Mouse (Mus musculus) neural tube, embryonic 14.5 days (tissue): ENCODE measurements at regions not wholly inside any gene's neighbourhood (a gene's known extent, or its start where the extent isn't known, plus 50 kb on each side); places are given as distances from the start of the nearest gene placed in this dataset.
A peak's percentile ranks its signal among the peaks of the same experiment; 100 is the strongest.
"Not testable (repeated sequence)": the region's sequence is repeated elsewhere in the genome, so short reads cannot be mapped to it uniquely, and the experiment has no call there.

Experiments used
- ATAC-seq: fragments of 200-750 bp; cut with Nextera tagmentation; 2 replicates; pipeline ENCODE4 v1.8.0; 2017; ENCODE audit warnings: low read depth, mild to moderate bottlenecking, moderate TSS enrichment, moderate library complexity
- H3K27ac ChIP-seq: fragments of 300-500 bp; sonication (generic); 2 replicates; pipeline ENCODE4 v1.5.1; 2014; ENCODE audit warnings: low read depth, mild to moderate bottlenecking, control low read depth, low read length, moderate library complexity, mixed read lengths
- H3K27me3 ChIP-seq: fragments of 300-500 bp; sonication (generic); 2 replicates; pipeline ENCODE4 v1.6.1; 2014; ENCODE audit warnings: low read length; ENCODE audit not compliant: control insufficient read depth, insufficient read depth
- H3K36me3 ChIP-seq: fragments of 300-500 bp; sonication (generic); 2 replicates; pipeline ENCODE4 v1.6.1; 2014; ENCODE audit warnings: low read length, mixed read lengths; ENCODE audit not compliant: control insufficient read depth, insufficient read depth
- H3K4me1 ChIP-seq: fragments of 300-500 bp; sonication (generic); 2 replicates; pipeline ENCODE4 v1.6.1; 2014; ENCODE audit warnings: low read length; ENCODE audit not compliant: control insufficient read depth, insufficient read depth
- H3K4me2 ChIP-seq: fragments of 300-500 bp; sonication (generic); 2 replicates; pipeline ENCODE4 v1.6.1; 2014; ENCODE audit warnings: mild to moderate bottlenecking, low read depth, low read length, control low read depth
- H3K4me3 ChIP-seq: fragments of 300-500 bp; sonication (generic); 2 replicates; pipeline ENCODE4 v1.5.1; 2014; ENCODE audit warnings: low read depth, low read length, control low read depth, mixed read lengths
- H3K9ac ChIP-seq: fragments of 300-500 bp; sonication (generic); replicated peaks from 2 replicates; pipeline ENCODE4 v1.6.1; 2014; ENCODE audit warnings: low read depth, mild to moderate bottlenecking, control low read depth, low read length, mixed read lengths
- H3K9me3 ChIP-seq: fragments of 300-500 bp; sonication (generic); 2 replicates; pipeline ENCODE4 v1.6.1; 2016; ENCODE audit warnings: low read length; ENCODE audit not compliant: control insufficient read depth
- WGBS: fragments of 180-500 bp; shearing (Covaris S2); extraction: QIAGEN DNeasy Blood & Tissue Kit; methylation state at CpG from one replicate; pipeline ENCODE4 v1.1.7; 2014; 5-methylcytosine and 5-hydroxymethylcytosine counted together

GRCm38 (mm10) chr6:48188363-48188762 is 102.0 kb upstream of the Zfp746 start:
- H3K9ac ChIP-seq, ATAC-seq, H3K4me2 ChIP-seq, H3K9me3 ChIP-seq, H3K36me3 ChIP-seq, H3K4me3 ChIP-seq, H3K27ac ChIP-seq, H3K27me3 ChIP-seq, H3K4me1 ChIP-seq: not testable (repeated sequence)
- WGBS = 72% methylated on average over 2 of the region's 2 CpGs

- Histone ChIP-seq H3K4me3 (no peak overlapping the region), H3K27me3 (no peaks in the 10 kb centered on the region), H3K9ac (no peak overlapping the region), H3K4me2 (no peak overlapping the region), H3K9me3 (no peaks in the 10 kb centered on the region), H3K27ac (no peak overlapping the region), H3K4me1 (no peaks in the 10 kb centered on the region), H3K36me3 (no peaks in the 10 kb centered on the region)
- WGBS = 19% methylated on average over 1 of the region's 1 CpGs
- ATAC-seq = no peak
Measured at GRCm38 (mm10) chr6:48185311-48185710, 98.9 kb upstream of the Zfp746 start.

- Histone ChIP-seq H3K27ac (no peak overlapping the region), H3K4me2 (no peak overlapping the region), H3K9ac (no peak overlapping the region), H3K9me3 (no peaks in the 10 kb centered on the region), H3K4me1 (no peaks in the 10 kb centered on the region), H3K4me3 (no peak overlapping the region), H3K36me3 (no peaks in the 10 kb centered on the region), H3K27me3 (no peaks in the 10 kb centered on the region)
- ATAC-seq = peak; percentile 63
- WGBS = 66% methylated on average over 3 of the region's 3 CpGs
Measured at GRCm38 (mm10) chr6:48178360-48179120, 92.1 kb upstream of the Zfp746 start.

- Histone ChIP-seq H3K27ac (no peak overlapping the region), H3K4me1 (no peaks in the 10 kb centered on the region), H3K9me3 (no peaks in the 10 kb centered on the region), H3K9ac (no peak overlapping the region), H3K27me3 (no peaks in the 10 kb centered on the region), H3K36me3 (no peaks in the 10 kb centered on the region), H3K4me3 (no peak overlapping the region), H3K4me2 (no peak overlapping the region)
- no peak for ATAC-seq
- 8% methylated on average over 2 of the region's 2 CpGs for WGBS
Measured at GRCm38 (mm10) chr6:48177936-48178335, 91.5 kb upstream of the Zfp746 start.

GRCm38 (mm10) chr6:48175234-48175633 is 88.8 kb upstream of the Zfp746 start:
- Histone ChIP-seq H3K4me3 (no peak overlapping the region), H3K27me3 (no peaks in the 10 kb centered on the region), H3K27ac (no peak overlapping the region), H3K4me2 (no peak overlapping the region), H3K9me3 (no peaks in the 10 kb centered on the region), H3K9ac (no peak overlapping the region), H3K36me3 (no peaks in the 10 kb centered on the region), H3K4me1 (no peaks in the 10 kb centered on the region)
- 86% methylated on average over 2 of the region's 2 CpGs for WGBS
- ATAC-seq = no peak

GRCm38 (mm10) chr6:48172769-48173168 is 86.4 kb upstream of the Zfp746 start:
- 91% methylated on average over 13 of the region's 13 CpGs for WGBS
- H3K9ac ChIP-seq, H3K27me3 ChIP-seq, H3K9me3 ChIP-seq, H3K4me3 ChIP-seq, H3K36me3 ChIP-seq, ATAC-seq, H3K4me1 ChIP-seq, H3K4me2 ChIP-seq, H3K27ac ChIP-seq: not testable (repeated sequence)

GRCm38 (mm10) chr6:48136851-48137250 is 50.5 kb upstream of the Zfp746 start:
- no peak overlapping the region for H3K4me2 ChIP-seq
- WGBS = 65% methylated on average over 2 of the region's 2 CpGs
- no peak overlapping the region for H3K27ac ChIP-seq
- no peaks in the 10 kb centered on the region for H3K4me1 ChIP-seq
- no peaks in the 10 kb centered on the region for H3K9me3 ChIP-seq
- H3K4me3 ChIP-seq = no peak overlapping the region
- no peak overlapping the region for H3K9ac ChIP-seq
- H3K36me3 ChIP-seq = no peaks in the 10 kb centered on the region
- ATAC-seq = no peak
- no peaks in the 10 kb centered on the region for H3K27me3 ChIP-seq
